Mouse (Mus musculus) intestine, embryonic 16.5 days (tissue): ENCODE measurements around the gene Slamf9. TPM values are rescaled to one million over a fixed set of nuclear protein-coding genes. Genes with fewer than 3 reads are reported as not detected.

ENCODE experiments used
- ATAC-seq: fragments of 200-750 bp; cut with Nextera tagmentation; 2 replicates; pipeline ENCODE4 v1.8.0; 2017; ENCODE audit warnings: moderate TSS enrichment, moderate library complexity
- H3K27ac ChIP-seq: fragments of 300-500 bp; sonication (generic); 2 replicates; pipeline ENCODE4 v1.5.1; 2014; ENCODE audit warnings: mild to moderate bottlenecking, low read length
- H3K27me3 ChIP-seq: fragments of 300-500 bp; sonication (generic); replicated peaks from 2 replicates; pipeline ENCODE4 v1.6.1; 2014; ENCODE audit warnings: low read length, control low read depth, mixed read lengths; ENCODE audit not compliant: control insufficient read depth, insufficient read depth
- H3K36me3 ChIP-seq: fragments of 300-500 bp; sonication (generic); 2 replicates; pipeline ENCODE4 v1.6.1; 2014; ENCODE audit warnings: low read length, control low read depth; ENCODE audit not compliant: control insufficient read depth, insufficient read depth
- H3K4me1 ChIP-seq: fragments of 300-500 bp; sonication (generic); 2 replicates; pipeline ENCODE4 v1.6.1; 2014; ENCODE audit warnings: low read length, control low read depth, mixed read lengths; ENCODE audit not compliant: control insufficient read depth, insufficient read depth
- H3K4me2 ChIP-seq: fragments of 300-500 bp; sonication (generic); 2 replicates; pipeline ENCODE4 v1.6.1; 2014; ENCODE audit warnings: low read depth, low read length, control low read depth
- H3K4me3 ChIP-seq: fragments of 300-500 bp; sonication (generic); 2 replicates; pipeline ENCODE4 v1.5.1; 2014; ENCODE audit warnings: mild to moderate bottlenecking, low read length
- H3K9ac ChIP-seq: fragments of 300-500 bp; sonication (generic); 2 replicates; pipeline ENCODE4 v1.6.1; 2014; ENCODE audit warnings: low read depth, low read length
- H3K9me3 ChIP-seq: fragments of 300-500 bp; sonication (generic); 2 replicates; pipeline ENCODE4 v1.6.1; 2016; ENCODE audit warnings: low read length, control low read depth; ENCODE audit not compliant: control insufficient read depth
- WGBS: fragments of 180-500 bp; shearing (Covaris S2); extraction: QIAGEN DNeasy Blood & Tissue Kit; methylation state at CpG from one replicate; pipeline ENCODE4 v1.1.7; 2014; 5-methylcytosine and 5-hydroxymethylcytosine counted together
- polyA plus RNA-seq: library from polyadenylated mRNA; unstranded; fragments of >200 nt; fragmentation: Nextera tagmentation; extraction: Ambion mirVana; gene quantifications from 2 replicates; pipeline ENCODE4 v1.2.1, GENCODE M21; 2015

The Slamf9 gene
- polyA plus RNA-seq, 1 experiment from 2014 or later: 2.3 TPM

GRCm38 (mm10) chr1:172436785-172437184, 38.4 kb upstream of the Slamf9 start:
- Histone ChIP-seq H3K36me3 (no peaks in the 10 kb centered on the region), H3K27me3 (no peaks in the 10 kb centered on the region), H3K27ac (no peak overlapping the region), H3K4me2 (no peak overlapping the region), H3K9ac (no peak overlapping the region), H3K4me1 (peaks cover 18% of the 10 kb centered on the region), H3K4me3 (no peak overlapping the region), H3K9me3 (no peaks in the 10 kb centered on the region)
- 35% methylated on average over 6 of the region's 6 CpGs for WGBS
- ATAC-seq: no peak

- H3K36me3 ChIP-seq: no peaks in the 10 kb centered on the region
- no peak overlapping the region for H3K4me3 ChIP-seq
- H3K9ac ChIP-seq: no peak overlapping the region
- no peaks in the 10 kb centered on the region for H3K27me3 ChIP-seq
- no peak overlapping the region for H3K4me2 ChIP-seq
- ATAC-seq: no peak
- no peak overlapping the region for H3K27ac ChIP-seq
- whole genome bisulfite sequencing: 87% methylated on average over 2 of the region's 2 CpGs
- 0 out of 2 replicates have a peak, but pooled peaks cover under 1% of the 10 kb centered on the region for H3K4me1 ChIP-seq
- no peaks in the 10 kb centered on the region for H3K9me3 ChIP-seq
Observed at GRCm38 (mm10) chr1:172438621-172439020, 36.5 kb upstream of the Slamf9 start.

- H3K4me3 ChIP-seq: no peak overlapping the region
- 58% methylated on average over 3 of the region's 3 CpGs for WGBS
- H3K4me1 ChIP-seq: no peaks in the 10 kb centered on the region
- no peaks in the 10 kb centered on the region for H3K9me3 ChIP-seq
- H3K27ac ChIP-seq: no peak overlapping the region
- no peak overlapping the region for H3K4me2 ChIP-seq
- H3K27me3 ChIP-seq: no peaks in the 10 kb centered on the region
- peak; percentile 86 for ATAC-seq
- H3K36me3 ChIP-seq: no peaks in the 10 kb centered on the region
- H3K9ac ChIP-seq: no peak overlapping the region
Observed at GRCm38 (mm10) chr1:172440521-172440920, 34.6 kb upstream of the Slamf9 start.

- no peaks in the 10 kb centered on the region for H3K9me3 ChIP-seq
- H3K27ac ChIP-seq: no peak overlapping the region
- WGBS: 86% methylated on average over 9 of the region's 9 CpGs
- H3K4me1 ChIP-seq: no peaks in the 10 kb centered on the region
- H3K4me2 ChIP-seq: no peak overlapping the region
- H3K27me3 ChIP-seq: no peaks in the 10 kb centered on the region
- no peak overlapping the region for H3K4me3 ChIP-seq
- H3K36me3 ChIP-seq: no peaks in the 10 kb centered on the region
- no peak overlapping the region for H3K9ac ChIP-seq
- no peak for ATAC-seq
Observed at GRCm38 (mm10) chr1:172441935-172442445, 33.2 kb upstream of the Slamf9 start.

GRCm38 (mm10) chr1:172450226-172450625, 24.9 kb upstream of the Slamf9 start:
- no peaks in the 10 kb centered on the region for H3K36me3 ChIP-seq

GRCm38 (mm10) chr1:172450848-172451470, 24.2 kb upstream of the Slamf9 start:
- Histone ChIP-seq H3K9ac (no peak overlapping the region), H3K4me2 (no peak overlapping the region)
- ATAC-seq: 0 out of 2 replicates have a peak, but pooled peaks have one; percentile 40

More at GRCm38 (mm10) chr1:172450226-172450625, 24.9 kb upstream of the Slamf9 start:
- Histone ChIP-seq H3K4me1 (no peaks in the 10 kb centered on the region; the same call in 1 of the 2 replicates), H3K9me3 (no peaks in the 10 kb centered on the region), H3K27ac (no peak overlapping the region), H3K27me3 (no peaks in the 10 kb centered on the region), H3K9ac (no peak overlapping the region), H3K4me3 (no peak overlapping the region), H3K4me2 (no peak overlapping the region)
- ATAC-seq: peak; percentile 78
- WGBS: 43% methylated on average over 2 of the region's 2 CpGs

GRCm38 (mm10) chr1:172452911-172453310, 22.2 kb upstream of the Slamf9 start:
- Histone ChIP-seq H3K4me1 (no peaks in the 10 kb centered on the region; the same call in 1 of the 2 replicates), H3K27ac (no peak overlapping the region), H3K9me3 (no peaks in the 10 kb centered on the region), H3K36me3 (no peaks in the 10 kb centered on the region), H3K4me3 (no peak overlapping the region), H3K27me3 (no peaks in the 10 kb centered on the region), H3K4me2 (no peak overlapping the region), H3K9ac (no peak overlapping the region)
- 48% methylated on average over 2 of the region's 2 CpGs for WGBS
- no peak for ATAC-seq

More at GRCm38 (mm10) chr1:172450848-172451470, 24.2 kb upstream of the Slamf9 start:
- H3K27me3 ChIP-seq: no peaks in the 10 kb centered on the region
- 43% methylated on average over 17 of the region's 17 CpGs for WGBS
- H3K4me1 ChIP-seq: no peaks in the 10 kb centered on the region; the same call in 1 of the 2 replicates
- H3K4me3 ChIP-seq: no peak overlapping the region
- no peaks in the 10 kb centered on the region for H3K9me3 ChIP-seq
- H3K27ac ChIP-seq: no peak overlapping the region
- no peaks in the 10 kb centered on the region for H3K36me3 ChIP-seq

- no peaks in the 10 kb centered on the region for H3K36me3 ChIP-seq
- H3K27me3 ChIP-seq: no peaks in the 10 kb centered on the region
- no peaks in the 10 kb centered on the region; the same call in 1 of the 2 replicates for H3K4me1 ChIP-seq
- no peak overlapping the region for H3K9ac ChIP-seq
- no peak overlapping the region for H3K4me3 ChIP-seq
- no peak overlapping the region for H3K4me2 ChIP-seq
- 84% methylated on average over 2 of the region's 2 CpGs for WGBS
- H3K9me3 ChIP-seq: no peaks in the 10 kb centered on the region
- no peak overlapping the region for H3K27ac ChIP-seq
- ATAC-seq: no peak
Observed at GRCm38 (mm10) chr1:172453810-172454209, 21.3 kb upstream of the Slamf9 start.

- WGBS: 26% methylated on average over 4 of the region's 4 CpGs
- Histone ChIP-seq H3K27ac (0 out of 2 replicates have a peak overlapping the region, but pooled peaks have one; percentile 4), H3K4me3 (no peak overlapping the region), H3K4me1 (no peaks in the 10 kb centered on the region; the same call in 1 of the 2 replicates), H3K4me2 (no peak overlapping the region), H3K36me3 (no peaks in the 10 kb centered on the region), H3K9ac (no peak overlapping the region), H3K27me3 (no peaks in the 10 kb centered on the region), H3K9me3 (no peaks in the 10 kb centered on the region)
- ATAC-seq: no peak
Observed at GRCm38 (mm10) chr1:172455416-172455815, 19.7 kb upstream of the Slamf9 start.
